ENCODE assay signal across 9 mouse cellular contexts in the genomic region with DNA sequence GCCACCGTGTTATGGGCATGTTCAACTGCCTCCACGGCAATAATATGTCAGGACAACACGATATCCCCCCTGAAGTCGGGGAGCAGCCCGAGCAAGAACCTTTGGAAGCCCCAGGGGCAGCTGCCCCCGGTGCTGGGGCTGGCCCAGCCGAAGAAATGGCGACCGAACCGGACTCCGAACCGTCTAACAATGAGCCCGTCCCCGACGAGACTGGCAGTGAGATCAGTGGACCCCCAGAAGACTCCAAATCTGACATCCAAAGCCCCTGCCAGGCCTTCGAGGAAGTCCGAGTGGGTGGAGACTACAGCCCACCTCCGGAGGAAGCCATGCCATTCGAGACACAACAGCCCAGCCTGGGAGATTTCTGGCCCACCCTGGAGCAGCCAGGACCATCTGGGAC. TPM values are rescaled to one million over a fixed set of nuclear protein-coding genes. Genes with fewer than 3 reads are reported as not detected.
DNase-seq lines count a peak whose midpoint lies in the region; ATAC-seq lines count a peak whose summit lies in the region.
"Had no signal": no experiment of that assay in that cellular context is flagged by ENCODE, and none has a peak within 500 bp of the region (broad histone marks: within the 10 kb centered on the region; RNA-seq: fewer than 3 reads in every experiment).

No protein-coding gene starts in this region.

- peaks cover 64% of the 10 kb centered on the region for H3K9me3 ChIP-seq in lung, embryonic 16.5 days (ENCODE audit: control insufficient read depth, low read length)
- H3K9me3 ChIP-seq in intestine, embryonic 15.5 days: peaks cover 24% of the 10 kb centered on the region
- H3K9me3 ChIP-seq in neural tube, embryonic 14.5 days (ENCODE audit: control insufficient read depth, low read length): peaks cover 17% of the 10 kb centered on the region

- H3K9ac ChIP-seq in lung, embryonic 16.5 days (ENCODE audit: low read length): no peak overlapping the region
- H3K9ac ChIP-seq in intestine, embryonic 15.5 days: no peak overlapping the region
- H3K9ac ChIP-seq in neural tube, embryonic 14.5 days (replicated peaks; ENCODE audit: low read depth, low read length): no peak overlapping the region
- H3K9ac ChIP-seq: forebrain, embryonic 15.5 days had no signal

- peak; percentile 87 for DNase-seq in heart, adult 11 months
- no peak for DNase-seq in heart, postnatal 36 days
- DNase-seq in lung, postnatal 25 days (ENCODE audit: low spot score): no peak
- DNase-seq in thymus, postnatal 25 days: no peak
- no peak for DNase-seq in thymus, postnatal 0 days (ENCODE audit: low spot score)

- H3K4me1 ChIP-seq in lung, embryonic 16.5 days (replicated peaks; ENCODE audit: control insufficient read depth, insufficient read depth, low read length): peaks cover 14% of the 10 kb centered on the region
- peaks cover 19% of the 10 kb centered on the region for H3K4me1 ChIP-seq in intestine, embryonic 15.5 days (replicated peaks)
- peaks cover 16% of the 10 kb centered on the region for H3K4me1 ChIP-seq in neural tube, embryonic 14.5 days (ENCODE audit: control insufficient read depth, insufficient read depth, low read length)

- H3K27ac ChIP-seq in lung, embryonic 16.5 days (ENCODE audit: low read length): no peak overlapping the region
- H3K27ac ChIP-seq in intestine, embryonic 15.5 days: no peak overlapping the region
- H3K27ac ChIP-seq in neural tube, embryonic 14.5 days (ENCODE audit: low read depth, low read length): no peak overlapping the region
- H3K27ac ChIP-seq: forebrain, embryonic 15.5 days had no signal

- ATAC-seq in lung, embryonic 16.5 days (ENCODE audit: low read depth): no peak
- ATAC-seq in intestine, embryonic 15.5 days: no peak
- ATAC-seq in neural tube, embryonic 14.5 days (ENCODE audit: low read depth): no peak
- ATAC-seq: forebrain, embryonic 15.5 days had no signal

- peaks cover 12% of the 10 kb centered on the region for H3K36me3 ChIP-seq in lung, embryonic 16.5 days (ENCODE audit: control insufficient read depth, insufficient read depth, low read length)
- peaks cover 15% of the 10 kb centered on the region for H3K36me3 ChIP-seq in intestine, embryonic 15.5 days
- no peaks in the 10 kb centered on the region for H3K36me3 ChIP-seq in neural tube, embryonic 14.5 days (ENCODE audit: control insufficient read depth, insufficient read depth, low read length)
- H3K36me3 ChIP-seq: forebrain, embryonic 15.5 days had no signal

- no peak overlapping the region; the same call in 1 of the 2 replicates for H3K4me2 ChIP-seq in lung, embryonic 16.5 days (ENCODE audit: low read depth, low read length)
- peak overlapping the region; percentile 56 for H3K4me2 ChIP-seq in intestine, embryonic 15.5 days (replicated peaks)
- no peak overlapping the region for H3K4me2 ChIP-seq in neural tube, embryonic 14.5 days (ENCODE audit: low read depth, low read length)

- WGBS in lung, embryonic 16.5 days: 64% methylated on average over 19 of the region's 19 CpGs
- 57% methylated on average over 19 of the region's 19 CpGs for WGBS in intestine, embryonic 15.5 days
- 68% methylated on average over 19 of the region's 19 CpGs for WGBS in neural tube, embryonic 14.5 days

- peaks cover 29% of the 10 kb centered on the region for H3K27me3 ChIP-seq in lung, embryonic 16.5 days (ENCODE audit: control insufficient read depth, insufficient read depth, low read depth, low read length)
- H3K27me3 ChIP-seq in intestine, embryonic 15.5 days (replicated peaks): peaks cover 33% of the 10 kb centered on the region
- H3K27me3 ChIP-seq in neural tube, embryonic 14.5 days (ENCODE audit: control insufficient read depth, insufficient read depth, low read length): peaks cover 8% of the 10 kb centered on the region

- peak overlapping the region; percentile 40 for H3K4me3 ChIP-seq in lung, embryonic 16.5 days (ENCODE audit: low read length)
- H3K4me3 ChIP-seq in intestine, embryonic 15.5 days (replicated peaks): peak overlapping the region; percentile 38; the same call in 1 of the 2 replicates
- peak overlapping the region; percentile 25 for H3K4me3 ChIP-seq in neural tube, embryonic 14.5 days (ENCODE audit: low read depth, low read length)

- intact Hi-C loops in heart, postnatal 36 days (cut with DNase I): loop anchor here (5.0 kb wide), 1 partner anchor 711 kb away; no protein-coding TSS in a partner anchor

RNA-seq across cellular contexts. Expression of gene Gnas, which starts 13.7 kb away (rescaled TPM):
- total RNA-seq in heart, postnatal 36 days (2021): 1,000 to 10,000 TPM; 1,171 to 1,227 TPM
- polyA plus RNA-seq in lung, embryonic 16.5 days (2015; fragmentation: Nextera tagmentation; extraction: Ambion mirVana): 1,083 and 1,573 TPM in 2 replicates
- polyA plus RNA-seq in intestine, embryonic 15.5 days (2015; fragmentation: Nextera tagmentation; extraction: Ambion mirVana): 1,496 and 1,641 TPM in 2 replicates
- polyA plus RNA-seq in neural tube, embryonic 14.5 days (2014; fragmentation: Nextera tagmentation; extraction: Ambion mirVana): 1,718 and 1,785 TPM in 2 replicates
- polyA plus RNA-seq in thymus, postnatal 0 days (2015; fragmentation: Nextera tagmentation; extraction: Ambion mirVana): 679 TPM in 2 replicates

RNA-seq across cellular contexts. Expression of gene Gm20721, which starts 48.7 kb away (rescaled TPM):
- 1 to 10 TPM; 2.4 TPM for total RNA-seq in heart, postnatal 36 days (2021)
- 16.9 and 55.8 TPM in 2 replicates for polyA plus RNA-seq in lung, embryonic 16.5 days (2015; fragmentation: Nextera tagmentation; extraction: Ambion mirVana)
- 29.6 and 40.8 TPM in 2 replicates for polyA plus RNA-seq in intestine, embryonic 15.5 days (2015; fragmentation: Nextera tagmentation; extraction: Ambion mirVana)
- polyA plus RNA-seq in neural tube, embryonic 14.5 days (2014; fragmentation: Nextera tagmentation; extraction: Ambion mirVana): 10.0 and 11.8 TPM in 2 replicates
- 4.1 and 5.4 TPM in 2 replicates for polyA plus RNA-seq in thymus, postnatal 0 days (2015; fragmentation: Nextera tagmentation; extraction: Ambion mirVana)
